Mouse (Mus musculus) retina, postnatal 7 days (tissue): ENCODE data around the gene Prdm10.

Experiments
- DNase-seq: peaks from one replicate; pipeline ENCODE4 v3.0.0-alpha.2; 2012; ENCODE audit warnings: low read depth, low spot score

Prdm10 gene

DNA sequence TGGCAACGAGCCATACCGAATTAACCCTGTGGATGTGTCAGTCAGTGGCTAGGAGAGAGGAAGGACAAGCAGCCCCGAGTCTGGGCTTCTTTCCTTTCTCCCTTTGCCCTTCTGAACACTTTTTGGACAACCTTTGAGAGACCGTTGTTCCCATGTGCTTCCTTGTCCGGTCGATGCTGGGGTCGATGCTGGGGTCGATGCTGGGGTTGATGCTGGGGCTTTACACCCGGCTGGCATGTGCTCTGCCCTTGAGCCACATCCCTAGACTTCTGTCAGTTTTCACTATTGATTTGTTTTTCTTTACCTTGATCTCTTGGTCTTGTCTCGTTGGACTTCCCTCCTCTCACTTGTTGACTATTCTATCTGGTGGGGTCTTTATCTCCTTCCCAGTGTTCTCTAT lies 73.2 kb downstream of the Prdm10 start:
- DNase-seq = no peak

DNA sequence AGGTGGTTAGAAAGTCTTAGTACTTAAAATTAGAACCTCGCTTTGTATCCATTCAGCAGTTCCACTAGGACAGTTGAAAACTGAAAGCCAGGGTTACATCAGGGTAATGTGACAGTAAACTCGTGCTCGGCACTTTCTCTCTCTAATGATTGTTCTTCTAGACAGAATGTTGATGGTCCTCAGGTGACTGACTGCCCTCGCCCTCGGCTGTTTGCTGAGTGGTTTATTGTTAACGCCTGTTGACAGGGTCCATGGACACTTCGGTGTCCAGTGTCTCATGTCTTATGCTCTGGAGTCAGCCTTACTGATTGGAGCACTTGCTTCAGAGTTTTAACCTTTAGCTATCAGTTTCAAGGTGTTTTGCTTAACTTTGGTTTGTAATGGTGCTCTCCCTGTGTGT lies 73.7 kb downstream of the Prdm10 start:
- no peak for DNase-seq

GRCm38 (mm10) chr9:31363698-31364609 lies 83.6 kb downstream of the Prdm10 start:
- no peak for DNase-seq

DNA sequence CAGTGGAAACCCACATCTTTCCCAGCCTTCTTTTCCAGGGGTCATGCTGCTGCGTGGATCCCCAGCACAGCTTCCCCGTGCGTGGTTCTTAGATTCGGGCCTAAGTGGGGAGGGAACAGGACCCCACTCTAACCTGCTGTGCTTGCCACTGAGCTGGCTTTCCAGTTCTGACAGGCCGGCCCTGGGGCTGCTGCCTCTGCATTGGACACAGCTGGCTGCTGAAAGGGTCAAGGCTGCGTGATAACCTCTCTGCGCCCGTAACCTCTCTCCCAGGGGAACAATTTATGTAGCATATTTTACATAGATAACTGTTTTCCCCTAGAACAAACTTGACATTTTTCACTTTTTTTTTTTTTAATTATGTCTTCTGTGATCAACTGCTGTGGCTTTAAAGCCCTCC lies 84.7 kb downstream of the Prdm10 start:
- DNase-seq = no peak

DNA sequence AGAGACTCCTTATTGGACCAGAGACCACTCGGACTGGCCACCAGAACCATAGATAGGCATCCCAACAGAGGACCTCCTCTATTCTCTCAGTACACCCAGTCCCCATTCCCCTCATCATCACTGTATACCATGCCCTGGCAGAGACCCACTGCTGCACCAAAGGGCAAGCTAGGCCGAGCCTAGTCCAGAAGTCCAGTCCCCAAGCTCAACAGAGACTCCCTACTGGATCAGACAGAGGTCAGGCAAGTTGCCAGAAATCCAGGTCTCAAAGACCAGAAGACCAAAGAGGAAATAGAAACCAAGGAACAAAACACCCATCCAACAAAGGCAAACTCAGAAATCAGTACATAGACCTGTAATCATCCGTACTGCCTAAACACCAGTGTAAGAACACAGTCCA lies 91.4 kb downstream of the Prdm10 start:
- no peak for DNase-seq

DNA sequence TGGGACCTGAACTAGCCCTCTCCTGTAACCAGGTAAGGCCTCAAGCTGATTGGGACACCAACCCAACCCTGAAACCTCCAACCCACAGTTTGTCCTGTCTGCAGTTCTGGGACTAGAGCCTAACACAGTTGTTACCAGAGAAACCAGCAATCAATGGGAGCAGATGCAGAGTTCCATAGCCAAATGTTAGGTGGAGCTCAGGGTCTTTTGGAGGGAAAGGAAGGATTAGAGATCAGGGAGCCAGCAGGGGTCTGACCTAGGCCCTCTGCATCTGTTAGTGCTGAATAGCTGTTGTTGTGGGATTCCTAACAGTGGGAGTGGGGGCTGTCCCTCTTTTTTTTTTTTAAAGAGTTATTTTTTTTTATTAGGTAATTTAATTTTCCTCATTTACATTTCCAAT lies 96.3 kb downstream of the Prdm10 start:
- no peak for DNase-seq

DNA sequence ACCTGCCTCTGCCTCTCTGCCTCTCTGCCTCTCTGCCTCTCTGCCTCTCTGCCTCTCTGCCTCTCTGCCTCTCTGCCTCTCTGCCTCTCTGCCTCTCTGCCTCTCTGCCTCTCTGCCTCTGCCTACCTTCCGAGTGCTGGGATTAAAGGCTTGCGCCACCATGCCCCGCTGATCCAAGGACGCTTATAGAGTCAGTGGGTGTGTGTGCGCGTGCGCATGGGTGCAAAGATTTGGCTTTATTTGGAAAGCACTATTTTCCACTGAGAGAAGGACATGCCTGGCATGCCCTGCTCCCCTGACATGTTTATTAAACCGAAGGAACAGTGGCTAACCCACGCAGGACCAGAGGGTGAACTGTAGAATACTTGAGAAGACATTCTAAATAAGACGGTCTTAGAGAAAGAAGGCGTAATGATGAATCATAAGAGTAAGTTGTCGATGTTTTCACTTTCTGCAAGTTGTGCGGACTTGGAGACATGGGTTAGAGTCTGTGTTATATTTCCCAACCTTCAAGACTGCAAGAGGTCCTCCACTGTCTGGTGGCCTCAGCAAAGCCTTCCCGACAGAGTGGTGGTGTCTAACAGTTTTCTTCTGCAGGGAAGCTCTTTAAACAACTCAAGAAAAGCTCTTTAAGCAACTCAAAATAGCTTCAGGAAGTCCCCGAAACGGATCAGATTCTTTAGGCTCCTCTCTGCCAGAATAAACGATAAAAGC lies 104.6 kb downstream of the Prdm10 start:
- no peak for DNase-seq

- no peak for DNase-seq
Measured at GRCm38 (mm10) chr9:31385500-31385869, 105.1 kb downstream of the Prdm10 start.

DNA sequence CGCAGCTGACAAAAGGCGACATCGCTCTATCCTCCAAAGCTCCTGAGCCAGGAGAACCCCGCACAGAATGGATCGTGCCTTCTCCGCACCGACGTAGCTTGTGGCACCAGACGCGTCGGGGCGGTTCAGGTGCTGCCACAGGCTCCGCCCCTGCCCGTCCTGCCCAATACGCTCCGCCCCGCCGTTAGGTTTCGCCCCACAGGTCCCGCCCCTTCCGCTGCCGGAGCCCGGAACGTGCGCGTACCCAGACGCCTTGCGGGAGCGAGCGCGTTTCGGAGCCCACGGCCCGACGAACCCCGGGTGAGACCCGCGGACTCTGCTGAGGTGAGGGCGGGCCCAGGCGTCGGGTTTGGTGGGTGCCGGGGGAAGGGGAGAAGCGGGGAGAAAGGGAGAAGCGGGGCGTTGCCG lies 105.6 kb downstream of the Prdm10 start, which contains the start of gene Nfrkb:
Gene Nfrkb, plus strand, starts transcription at position 246 of the 408 bp plus-strand sequence.
- peak; percentile 89 for DNase-seq

DNA sequence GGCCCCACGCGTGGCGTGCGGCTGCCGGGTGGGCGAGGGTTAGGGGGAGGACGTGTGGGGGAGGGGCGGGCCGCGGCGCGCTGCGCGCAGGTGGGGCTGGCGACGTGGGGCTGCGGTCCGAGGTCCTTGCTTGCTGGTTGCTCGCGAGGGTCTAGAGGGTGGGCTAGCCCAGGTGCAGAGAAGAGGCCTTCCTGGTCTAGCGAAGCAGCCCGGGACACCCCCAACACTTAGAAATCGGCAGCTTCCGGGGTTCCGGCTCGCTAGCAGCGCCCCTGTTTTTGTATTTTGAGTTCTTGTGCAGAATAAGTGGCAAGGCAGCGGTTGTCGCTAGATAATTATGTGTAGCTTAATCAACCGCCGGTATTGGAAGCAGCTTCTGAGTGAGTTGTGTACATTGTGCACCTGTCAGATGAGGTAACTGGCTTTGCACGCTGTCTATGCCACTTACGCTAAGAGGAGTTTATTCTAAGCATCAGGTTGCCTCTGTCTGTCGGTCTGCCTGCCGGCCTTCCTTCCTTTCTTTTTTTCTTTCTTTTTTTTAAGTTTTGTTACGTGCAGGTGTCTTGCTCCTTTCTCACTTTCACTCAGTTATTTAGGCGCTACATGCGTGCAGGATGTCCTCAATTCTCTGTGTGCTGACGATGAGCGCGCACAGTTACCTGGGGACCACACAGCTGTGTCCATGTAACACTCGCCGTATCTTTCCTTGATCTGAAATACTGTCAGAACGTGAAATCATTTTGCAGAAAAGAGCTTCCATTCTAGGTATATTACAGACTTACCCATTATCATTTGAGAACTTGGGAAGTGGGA lies 106.2 kb downstream of the Prdm10 start:
- DNase-seq = no peak

DNA sequence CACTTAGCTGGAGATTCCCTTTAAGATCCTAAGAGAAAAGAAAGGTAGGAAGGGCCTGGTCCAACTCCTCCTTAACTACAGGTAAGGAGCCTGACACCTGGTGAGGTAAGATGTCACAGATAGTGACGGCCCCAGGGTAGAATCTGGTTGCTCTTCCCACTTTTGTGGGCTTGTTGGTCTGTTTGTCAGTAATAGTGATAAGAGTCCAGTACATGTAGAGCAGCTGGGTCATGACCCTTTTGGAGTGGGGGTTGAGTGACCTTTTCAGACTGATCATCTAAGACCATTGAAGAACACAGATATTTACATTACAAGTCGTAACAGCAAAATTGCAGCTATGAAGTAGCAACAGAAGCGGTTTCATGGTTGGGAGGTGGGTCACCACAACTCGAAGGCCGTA lies 106.9 kb downstream of the Prdm10 start:
- DNase-seq = no peak

- DNase-seq = peak; percentile 47
Measured at GRCm38 (mm10) chr9:31400441-31400840, 120.1 kb downstream of the Prdm10 start.

DNA sequence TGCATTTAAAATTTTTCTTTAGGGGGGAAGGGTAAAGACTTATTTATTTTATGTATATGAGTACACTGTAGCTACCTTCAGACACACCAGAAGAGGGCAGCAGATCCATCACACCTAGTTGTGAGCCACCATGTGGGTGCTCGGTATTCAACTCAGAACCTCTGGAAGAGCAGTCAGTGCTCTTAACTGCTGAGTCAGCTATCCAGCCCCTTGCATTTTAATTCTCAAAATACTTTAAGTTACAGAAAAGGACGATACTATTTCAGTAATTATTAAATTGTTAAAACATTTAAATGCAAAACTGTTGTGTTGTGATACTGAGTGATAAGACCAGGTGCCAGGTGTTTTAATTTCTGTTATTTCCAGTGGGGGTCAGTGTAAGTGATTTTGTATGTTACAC lies 124.0 kb downstream of the Prdm10 start:
- no peak for DNase-seq

- no peak for DNase-seq
Measured at GRCm38 (mm10) chr9:31405217-31405616, 124.9 kb downstream of the Prdm10 start.

DNA sequence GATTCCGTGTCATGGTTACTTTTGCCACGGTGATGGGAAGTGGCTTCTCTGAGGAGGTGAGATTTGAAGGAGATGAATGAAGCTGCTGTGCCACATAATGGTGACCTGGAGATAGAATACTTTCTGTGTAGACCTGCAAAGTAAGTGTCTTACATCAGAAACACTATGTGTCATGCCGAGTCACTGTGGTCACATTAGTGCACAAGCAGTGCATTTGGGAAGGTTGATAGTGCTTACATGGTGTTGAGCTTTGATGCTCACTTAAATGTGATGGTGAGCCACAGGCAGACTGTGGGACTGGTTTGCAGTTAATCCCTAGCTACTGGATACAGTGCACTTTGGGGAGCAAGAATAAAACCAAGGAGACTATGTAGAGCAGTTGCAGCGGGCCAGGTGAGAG lies 131.8 kb downstream of the Prdm10 start:
- DNase-seq = no peak

DNA sequence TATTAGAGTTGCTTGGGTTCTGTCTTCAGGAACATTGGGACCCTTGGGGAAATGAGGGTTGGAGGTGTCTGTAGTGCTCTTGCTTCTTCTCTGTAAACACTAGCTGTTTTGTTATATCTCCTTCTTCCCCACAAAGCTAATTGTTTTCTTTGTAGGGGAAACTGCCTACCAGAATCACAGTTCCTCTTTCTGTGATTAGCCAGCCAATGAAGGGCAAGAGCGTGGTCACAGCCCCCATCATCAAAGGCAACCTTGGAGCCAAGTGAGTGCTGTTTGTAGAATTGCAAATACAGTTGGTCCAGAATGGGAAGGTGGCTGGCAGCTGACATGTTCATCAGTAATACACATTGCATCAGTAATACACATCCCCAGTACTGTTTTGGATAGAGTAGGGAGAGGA lies 138.5 kb downstream of the Prdm10 start:
- DNase-seq = no peak

DNA sequence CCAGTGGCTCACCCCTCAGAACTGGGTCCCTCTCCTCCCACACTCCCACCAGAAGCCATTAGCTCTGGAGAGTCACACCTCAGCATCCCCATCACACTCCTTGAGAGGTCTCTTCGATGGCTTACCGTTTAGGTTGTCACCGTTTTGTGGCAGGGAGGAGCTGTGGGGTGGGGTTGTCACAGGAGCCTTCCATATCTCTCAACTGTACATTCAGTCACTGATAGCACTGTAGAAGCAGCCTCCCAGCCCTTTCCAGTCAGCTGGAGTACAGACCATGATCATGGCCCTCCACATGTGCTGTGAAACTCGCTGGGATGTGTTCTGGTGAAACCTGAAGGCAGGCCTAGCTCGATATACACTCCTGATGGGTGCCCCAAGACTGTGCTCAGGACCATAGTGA lies 141.8 kb downstream of the Prdm10 start:
- no peak for DNase-seq

GRCm38 (mm10) chr9:31428971-31429370 lies 148.6 kb downstream of the Prdm10 start:
- no peak for DNase-seq

DNA sequence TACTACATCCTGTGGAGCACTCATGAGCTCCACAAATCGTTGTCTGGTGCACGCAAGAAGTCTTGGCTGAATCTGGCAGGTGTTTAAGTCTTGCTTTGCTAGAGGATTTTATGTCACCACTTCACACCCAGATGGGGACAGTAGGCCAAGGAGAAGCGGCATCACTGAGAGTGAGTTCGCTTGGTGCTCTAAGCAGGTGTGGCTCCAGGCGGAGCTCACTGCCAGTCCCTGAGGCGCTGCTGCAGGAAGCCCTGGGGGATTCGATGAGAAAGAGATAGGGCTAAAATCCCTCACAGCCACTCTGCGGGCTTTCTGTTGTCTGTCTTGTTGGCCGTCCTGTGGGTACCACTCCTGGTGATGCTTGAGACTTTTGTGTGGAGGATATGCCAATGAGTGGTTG lies 149.7 kb downstream of the Prdm10 start:
- no peak for DNase-seq
